Mouse (Mus musculus): ENCODE data around the gene Dclk1. TPM values are rescaled to one million over a fixed set of nuclear protein-coding genes. Genes with fewer than 3 reads are reported as not detected.
A peak's percentile ranks its signal among the peaks of the same experiment; 100 is the strongest.

The Dclk1 gene
- total RNA-seq, 2 experiments from 2014 or later: 589 to 662 TPM

DNA sequence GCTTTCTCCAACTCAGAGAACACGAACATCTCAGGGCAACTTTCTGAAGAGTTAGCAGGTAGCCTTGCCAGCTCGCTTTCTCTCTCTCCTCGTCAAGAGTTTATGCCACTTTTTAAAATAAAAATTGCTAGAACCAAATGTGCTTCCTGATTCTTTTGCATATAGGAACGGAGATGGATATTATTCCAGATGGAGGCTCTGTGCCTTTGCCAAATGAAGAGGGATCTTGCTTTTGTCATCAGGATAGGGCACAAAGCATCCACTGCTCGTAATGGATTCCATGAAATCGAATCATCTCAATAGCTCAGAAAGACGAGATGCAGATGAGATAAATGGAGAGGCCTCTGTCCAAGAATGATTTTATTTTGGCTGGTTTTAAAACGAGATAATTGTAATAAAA is 201.1 kb downstream of the Dclk1 start:
- no peak for DNase-seq (ENCODE audit: extremely low spot score in 1 of 2, low spot score in 1 of 2)

DNA sequence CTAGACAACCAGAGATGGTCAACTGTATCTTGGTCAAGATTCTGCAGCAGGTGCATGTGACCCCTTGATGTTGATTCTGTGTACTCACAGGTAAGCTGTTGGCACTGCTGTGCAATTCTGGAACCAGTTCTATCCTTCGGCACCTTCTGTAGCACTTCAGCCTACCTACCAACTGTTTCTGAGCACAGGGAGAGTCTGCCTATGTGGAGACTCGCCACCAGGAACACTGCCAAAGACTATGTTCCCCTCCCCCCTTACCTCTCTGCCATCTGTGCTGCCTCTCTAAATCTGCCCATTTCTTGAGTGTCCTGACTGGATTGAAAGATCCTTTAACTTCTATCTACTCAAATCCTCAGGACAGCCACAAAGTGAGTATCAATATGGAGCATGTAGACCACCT is 201.6 kb downstream of the Dclk1 start:
- DNase-seq (ENCODE audit: extremely low spot score in 1 of 2, low spot score in 1 of 2): peak in 1 of 2 experiments; percentile 30

DNA sequence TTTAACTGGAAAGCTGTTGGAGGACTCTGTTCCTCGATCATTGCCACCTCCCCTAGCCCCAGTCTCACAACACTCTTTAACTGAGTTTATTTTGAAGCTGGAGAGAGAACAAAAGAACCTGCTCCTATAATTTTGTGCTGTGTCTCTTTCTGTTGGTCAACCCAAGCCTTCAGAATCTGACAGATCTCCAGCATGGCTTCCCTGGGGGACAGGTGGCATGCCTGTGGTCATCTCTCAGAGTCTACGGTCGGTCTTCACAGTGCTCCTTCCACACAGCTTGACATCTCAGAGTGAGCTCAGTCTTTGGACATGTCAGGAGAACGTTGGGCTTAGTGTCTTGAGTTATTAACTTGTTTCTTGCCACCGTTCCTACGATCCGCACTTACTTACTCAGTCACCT is 204.5 kb downstream of the Dclk1 start:
- no peak for DNase-seq (ENCODE audit: extremely low spot score in 1 of 2, low spot score in 1 of 2)

DNA sequence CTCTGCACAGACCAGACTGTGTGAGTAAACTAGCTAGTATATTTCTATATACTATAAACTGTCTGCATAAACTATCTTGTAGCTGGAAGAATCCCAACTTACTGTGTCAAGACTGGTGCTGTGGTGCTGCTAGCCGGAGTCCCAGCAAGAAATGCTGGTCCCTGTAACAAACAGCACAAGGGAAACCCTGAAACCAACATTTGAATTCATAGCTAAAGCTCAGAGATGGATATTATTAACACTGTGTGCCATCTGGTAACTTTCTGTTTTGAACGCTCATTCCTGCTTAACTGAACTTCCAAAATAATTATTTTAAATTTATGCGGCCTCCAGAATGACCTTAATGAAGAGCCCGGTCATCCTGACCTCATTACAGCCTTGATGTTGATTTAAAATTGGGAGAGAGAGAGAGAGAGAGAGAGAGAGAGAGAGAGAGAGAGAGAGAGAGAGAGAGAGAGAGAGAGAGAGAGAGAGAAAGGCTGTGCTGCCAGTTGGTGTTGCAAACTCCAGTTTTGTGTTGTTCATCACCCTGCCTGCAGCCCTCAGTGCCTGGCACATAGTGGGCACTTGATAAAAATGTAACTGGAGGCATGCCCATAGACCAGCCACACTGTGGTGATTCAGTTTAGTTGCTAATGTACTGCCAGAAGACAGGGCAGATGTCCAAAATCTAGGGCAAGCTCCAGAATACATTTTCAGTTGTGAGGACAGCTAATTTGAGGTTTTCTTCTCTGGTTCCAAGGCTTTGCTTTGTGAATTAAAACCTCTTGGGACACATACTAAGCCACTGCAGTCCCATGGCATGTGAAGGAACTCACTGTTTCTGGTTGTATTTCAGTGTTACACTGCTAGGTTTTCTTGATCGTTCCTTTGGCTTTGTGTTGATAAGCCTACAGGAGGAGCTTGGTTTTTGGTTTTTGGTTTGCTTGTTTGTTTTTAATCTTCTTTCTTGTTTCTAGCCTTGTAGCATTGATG is 205.6 kb downstream of the Dclk1 start:
- DNase-seq (ENCODE audit: extremely low spot score in 1 of 2, low spot score in 1 of 2): peak in 1 of 2 experiments; percentile 49

DNA sequence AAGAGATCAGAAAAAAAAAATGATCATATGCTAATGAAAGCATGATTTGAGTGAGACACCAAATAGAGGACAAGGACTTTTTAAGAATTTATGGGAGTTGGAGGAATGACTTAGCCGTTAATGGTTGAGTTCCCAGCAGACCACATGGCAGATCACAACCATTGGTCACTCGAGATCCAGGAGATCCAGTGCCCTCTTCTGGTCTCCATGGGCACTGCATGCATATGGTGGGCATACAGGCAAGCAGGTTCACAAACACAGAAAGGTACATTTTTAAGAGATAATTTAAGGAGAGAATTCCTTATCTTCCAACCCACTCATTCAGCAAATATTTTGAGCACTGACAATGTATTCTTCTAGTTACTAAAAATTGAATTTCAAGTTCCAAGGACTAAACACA is 207.0 kb downstream of the Dclk1 start:
- DNase-seq (ENCODE audit: extremely low spot score in 1 of 2, low spot score in 1 of 2): no peak

DNA sequence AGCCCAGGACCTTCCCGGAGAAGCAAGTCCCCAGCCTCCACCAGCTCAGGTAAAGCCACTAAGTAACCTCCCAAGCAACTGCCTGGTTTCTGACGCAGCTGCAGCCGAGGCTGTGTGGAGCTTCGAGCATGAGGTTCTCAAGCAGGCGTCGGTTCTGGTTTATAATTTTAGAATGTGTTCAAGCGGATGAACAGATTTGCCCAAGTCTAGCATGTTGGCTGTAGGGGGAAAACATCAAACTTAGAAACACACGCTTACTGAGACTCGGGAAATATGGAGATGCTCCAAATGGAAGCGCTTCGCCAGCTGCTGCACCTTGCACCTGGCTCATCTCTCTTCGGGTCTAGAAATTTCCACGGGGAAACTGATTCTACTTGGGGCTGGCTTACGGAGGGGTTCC is 208.9 kb downstream of the Dclk1 start:
- DNase-seq (ENCODE audit: extremely low spot score in 1 of 2, low spot score in 1 of 2): no peak

DNA sequence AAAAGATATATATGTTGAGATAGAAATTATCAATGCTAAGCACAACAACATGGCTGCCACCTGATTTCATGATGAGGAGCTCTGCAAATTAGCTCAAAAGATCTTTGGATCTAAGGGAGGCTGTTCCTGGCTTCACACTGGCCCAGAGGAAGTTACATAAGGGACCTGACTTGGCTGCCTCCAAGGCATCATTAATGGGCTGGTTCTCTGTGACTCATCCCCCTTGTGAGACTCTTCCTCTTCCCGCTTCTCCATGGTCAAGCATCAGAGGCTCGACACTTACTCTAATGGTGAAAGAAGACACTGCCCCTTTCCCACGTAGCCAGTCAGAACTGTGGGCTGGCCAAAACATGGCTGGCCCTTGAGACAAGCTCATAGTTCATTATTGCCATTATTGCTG is 209.7 kb downstream of the Dclk1 start:
- no peak for DNase-seq (ENCODE audit: extremely low spot score in 1 of 2, low spot score in 1 of 2)

DNA sequence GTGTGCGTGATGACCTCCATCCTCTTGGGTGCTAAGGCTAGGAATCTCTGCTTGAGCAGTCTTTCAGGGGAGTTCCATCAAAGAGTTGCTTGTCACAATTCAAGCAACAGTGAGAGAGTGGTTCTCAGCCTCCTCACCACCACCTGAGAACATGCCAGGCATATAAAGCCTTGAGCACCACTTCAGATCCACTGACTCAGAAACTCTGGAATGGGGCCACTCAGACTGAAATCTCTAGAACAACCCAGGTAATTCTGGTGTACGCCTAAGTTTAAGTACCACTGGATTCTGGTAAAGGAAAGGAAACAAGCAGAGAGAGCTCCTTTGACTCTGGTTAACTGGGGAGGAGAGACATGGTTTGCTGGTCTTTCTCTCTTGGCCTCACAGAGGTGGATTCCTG is 210.3 kb downstream of the Dclk1 start:
- DNase-seq (ENCODE audit: extremely low spot score in 1 of 2, low spot score in 1 of 2): no peak

DNA sequence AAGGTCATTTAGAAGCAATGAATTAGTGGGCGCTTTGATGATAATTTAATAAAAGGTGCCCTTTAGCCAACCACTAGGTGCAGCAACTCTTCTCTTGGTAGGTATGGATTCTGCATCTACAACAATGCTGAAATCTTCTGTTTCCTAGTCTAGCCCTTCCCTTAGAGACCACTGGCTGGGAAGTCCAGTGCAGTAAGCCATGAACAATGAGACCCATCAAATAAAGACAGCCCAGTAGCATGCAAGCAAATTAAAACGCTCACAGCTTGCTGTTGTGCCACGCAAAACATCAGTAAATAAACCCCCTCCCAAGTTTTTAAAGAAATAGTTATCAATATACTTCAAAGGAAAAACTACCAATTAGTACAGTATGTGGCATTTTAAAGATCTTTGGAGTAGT is 218.9 kb downstream of the Dclk1 start:
- DNase-seq (ENCODE audit: extremely low spot score in 1 of 2, low spot score in 1 of 2): no peak

DNA sequence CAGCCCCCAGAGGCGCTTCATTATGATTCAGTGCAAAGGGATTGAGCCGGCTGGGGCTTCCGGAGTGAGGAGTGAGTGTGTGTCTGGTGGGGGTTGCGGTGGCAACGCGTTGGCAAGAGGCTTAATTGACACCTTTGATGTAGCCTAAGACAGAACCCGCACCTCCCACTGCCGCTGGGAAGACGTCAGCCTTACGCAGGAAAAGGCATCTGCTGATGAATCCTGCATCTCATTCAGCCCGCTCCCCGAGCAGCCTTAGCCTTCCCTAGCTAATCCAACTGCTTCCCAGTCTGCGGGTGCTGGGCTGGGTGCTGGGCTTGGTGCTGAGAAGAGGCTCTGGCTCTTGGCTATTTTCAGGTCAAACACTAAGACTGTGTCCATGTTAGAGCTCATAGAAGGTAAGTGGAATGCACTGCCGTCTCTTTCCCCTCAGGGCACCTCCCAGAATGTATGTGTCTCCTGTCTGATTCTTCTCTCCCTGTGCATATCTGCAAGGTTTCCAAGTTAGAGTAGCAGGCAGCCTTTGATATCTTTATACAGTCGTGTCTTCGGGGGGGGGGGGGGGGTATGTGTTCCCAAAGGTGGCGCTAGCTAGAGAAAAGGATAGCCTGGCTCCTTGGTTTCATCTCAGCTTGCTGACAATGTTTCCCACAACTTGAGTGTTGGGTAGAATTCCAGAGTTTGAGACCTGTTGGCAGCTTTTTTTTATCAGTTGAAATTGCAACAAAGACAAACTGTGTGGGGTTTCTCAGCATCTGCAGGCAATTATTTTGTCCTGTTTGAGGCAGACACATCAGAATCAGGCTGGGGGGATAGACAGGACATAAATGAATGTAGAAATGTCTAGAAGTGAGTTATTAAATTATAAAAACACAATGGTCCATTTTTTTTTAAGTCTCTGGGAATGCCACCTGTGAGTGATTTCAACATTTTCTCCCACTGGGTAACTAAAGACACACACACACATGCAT is 219.8 kb downstream of the Dclk1 start:
- peak; percentile 67 to 76 for DNase-seq (ENCODE audit: extremely low spot score in 1 of 2, low spot score in 1 of 2)

DNA sequence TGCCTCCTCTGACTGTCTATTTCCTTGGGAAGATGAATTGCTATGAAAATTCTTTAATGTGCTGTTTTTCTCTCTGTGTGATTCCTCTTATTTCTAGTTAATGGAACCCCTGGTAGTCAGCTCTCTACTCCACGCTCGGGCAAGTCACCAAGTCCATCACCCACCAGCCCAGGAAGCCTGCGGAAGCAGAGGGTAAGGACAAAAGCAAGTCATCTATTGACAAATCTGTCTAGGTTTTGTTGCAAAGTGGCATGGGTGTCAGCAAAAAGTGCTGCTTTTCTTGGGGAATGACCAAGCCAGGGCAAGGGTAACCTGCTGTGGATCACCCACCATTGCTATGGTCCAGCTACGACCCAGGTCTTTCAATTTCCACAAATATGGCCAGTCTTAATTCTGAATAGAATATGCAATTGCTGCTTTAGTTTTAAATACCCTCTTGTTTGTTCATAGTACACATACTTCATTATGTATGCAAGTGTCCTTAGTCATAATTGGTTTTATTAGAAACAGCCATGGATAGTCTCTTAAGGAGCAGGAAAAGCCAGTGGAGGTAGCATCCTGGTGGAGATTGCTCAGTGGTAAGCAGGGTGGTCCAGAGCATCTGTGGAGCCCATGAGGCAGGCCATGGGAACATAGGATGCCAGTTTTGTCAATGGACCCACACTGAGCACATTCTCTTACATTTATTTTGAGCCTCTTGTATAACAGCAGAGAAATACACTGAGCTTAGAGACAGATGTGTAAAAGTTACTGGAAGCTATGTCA is 220.9 kb downstream of the Dclk1 start:
- no peak for DNase-seq (ENCODE audit: extremely low spot score in 1 of 2, low spot score in 1 of 2)

DNA sequence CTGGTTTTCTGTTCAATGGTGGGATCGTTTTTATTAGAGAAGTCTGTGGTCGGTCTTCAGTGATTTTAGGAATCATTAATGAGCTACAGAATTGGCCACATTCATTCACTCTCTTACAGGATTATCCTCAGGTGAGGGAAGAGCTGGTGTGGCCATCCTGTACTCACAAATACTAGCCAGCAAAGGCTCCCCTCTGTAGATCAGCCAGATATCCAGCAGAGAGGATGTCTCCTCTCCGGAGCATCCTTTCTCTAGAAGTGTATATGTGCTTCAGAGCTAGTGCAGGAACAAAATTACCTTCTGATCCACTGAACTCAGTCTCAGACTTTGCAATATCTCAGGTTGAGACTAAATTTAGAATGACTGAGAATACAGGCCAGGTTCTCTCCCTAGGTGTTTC is 222.1 kb downstream of the Dclk1 start:
- no peak for DNase-seq (ENCODE audit: extremely low spot score in 1 of 2, low spot score in 1 of 2)

DNA sequence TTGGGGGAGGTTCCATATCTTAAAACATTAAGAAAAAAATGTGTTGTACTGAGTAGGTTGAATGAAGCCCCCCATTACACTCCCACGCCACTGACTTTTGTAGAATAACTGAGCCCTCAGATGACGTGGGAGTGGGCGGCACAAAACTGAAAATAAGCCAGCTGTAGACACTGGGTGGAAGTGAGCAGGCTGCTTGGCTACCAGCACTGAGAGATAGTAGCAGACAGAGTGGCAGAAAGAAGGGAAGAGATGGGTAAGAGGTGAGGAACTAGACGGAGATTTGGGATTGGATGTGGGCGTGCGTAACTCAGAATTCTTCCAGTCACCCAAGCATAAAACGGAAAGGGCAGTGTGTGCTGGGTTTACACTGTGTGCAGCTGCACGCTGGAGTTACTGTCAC is 223.6 kb downstream of the Dclk1 start:
- no peak for DNase-seq (ENCODE audit: extremely low spot score in 1 of 2, low spot score in 1 of 2)

DNA sequence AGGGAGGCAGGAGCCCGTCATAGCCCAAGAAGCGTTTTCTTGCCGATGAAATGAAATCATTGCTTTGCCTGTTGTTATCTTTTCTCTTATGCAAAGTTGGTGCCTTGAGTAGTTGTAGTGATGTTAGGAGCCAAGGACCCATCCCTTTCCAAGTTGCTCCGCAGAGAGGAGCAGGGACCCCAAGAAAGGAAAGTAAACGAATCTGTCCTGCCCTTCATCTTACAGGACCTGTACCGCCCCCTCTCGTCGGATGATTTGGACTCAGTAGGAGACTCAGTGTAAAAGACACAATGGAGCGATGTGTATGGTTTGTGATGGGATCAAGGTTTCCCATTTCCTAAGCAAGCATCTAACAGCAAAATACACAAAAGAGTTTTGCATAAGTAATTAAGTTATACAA is 224.2 kb downstream of the Dclk1 start:
- DNase-seq (ENCODE audit: extremely low spot score in 1 of 2, low spot score in 1 of 2): peak in 1 of 2 experiments; percentile 56

DNA sequence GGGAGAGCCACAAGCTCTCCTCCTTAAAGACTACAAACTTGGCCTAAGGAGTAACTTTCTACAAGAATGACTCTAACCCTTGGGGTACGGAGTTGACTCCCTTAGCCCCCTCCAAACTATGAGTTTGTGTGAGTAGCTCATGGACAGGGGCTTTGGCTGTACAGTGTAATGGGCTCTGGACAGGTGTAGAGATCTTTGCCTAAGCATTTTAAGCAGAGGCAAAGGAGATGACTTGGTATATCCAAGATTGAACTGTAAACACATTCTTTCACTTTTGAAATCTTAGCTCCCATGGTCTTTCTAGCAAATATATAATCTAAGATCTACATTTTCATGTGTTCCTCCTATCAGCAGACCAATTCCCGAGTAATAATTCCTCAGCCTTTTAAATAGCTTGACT is 229.9 kb downstream of the Dclk1 start, which contains the start of gene Gm21954:
Gm21954 (minus strand) TSS at position 101 of the 400 bp plus-strand sequence.
- no peak for DNase-seq (ENCODE audit: extremely low spot score in 1 of 2, low spot score in 1 of 2)

DNA sequence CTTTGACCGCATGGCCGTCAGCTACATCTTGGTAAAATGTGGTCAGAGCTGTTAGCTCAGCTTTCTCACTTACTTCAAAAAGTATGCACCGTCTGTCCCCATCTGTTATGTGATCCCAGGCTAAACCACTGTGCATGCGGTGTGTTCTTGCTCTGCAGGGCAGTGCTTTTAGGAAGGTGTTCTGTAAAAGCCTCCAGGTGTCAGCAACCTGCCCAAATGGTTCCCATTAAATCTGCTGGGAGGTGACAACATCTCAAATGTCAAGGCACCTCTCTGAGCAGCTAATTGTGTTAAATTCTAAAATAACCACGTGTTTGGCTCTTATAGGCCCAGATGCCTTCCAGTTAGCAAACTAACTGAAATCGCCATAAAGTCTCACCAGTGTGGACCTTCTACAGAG is 231.0 kb downstream of the Dclk1 start:
- DNase-seq (ENCODE audit: extremely low spot score in 1 of 2, low spot score in 1 of 2): no peak

DNA sequence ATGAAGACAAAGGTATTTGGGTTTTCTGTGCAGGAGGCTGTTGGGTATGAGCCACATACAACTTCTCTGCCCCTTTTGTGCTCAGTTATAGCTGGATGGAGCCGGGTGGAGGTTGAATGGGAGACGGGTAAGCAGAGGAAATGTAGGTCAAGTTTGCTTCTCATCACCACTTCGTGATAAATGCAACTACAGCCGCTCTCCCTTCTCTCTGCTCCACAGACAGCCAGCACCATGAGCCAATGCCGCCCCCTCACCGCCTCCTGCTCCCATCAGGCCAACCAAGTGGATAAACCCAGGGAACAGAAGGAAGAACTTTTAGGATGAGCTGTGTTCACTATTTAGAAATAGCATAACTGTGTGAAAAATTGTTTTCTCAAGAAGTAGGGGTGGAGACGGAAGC is 234.5 kb downstream of the Dclk1 start:
- peak in 1 of 2 experiments; percentile 56 for DNase-seq (ENCODE audit: extremely low spot score in 1 of 2, low spot score in 1 of 2)

DNA sequence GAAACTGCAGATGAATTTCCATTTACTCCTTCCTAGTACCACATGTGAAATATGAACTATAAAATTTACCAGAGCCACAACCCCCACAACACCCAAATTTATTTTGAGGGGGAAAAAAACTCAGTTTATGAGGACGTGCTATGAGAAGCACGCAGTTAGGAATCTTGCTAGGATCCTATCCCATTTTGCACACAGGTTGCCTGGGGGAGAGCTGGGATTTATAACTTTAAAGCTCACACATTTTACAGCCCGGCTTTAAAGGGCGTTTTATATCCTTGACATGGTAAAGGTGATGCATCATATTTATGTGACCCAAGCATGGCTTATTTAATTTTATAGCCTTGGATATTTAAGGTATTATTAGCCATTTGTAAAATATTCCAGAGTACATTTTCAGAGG is 237.1 kb downstream of the Dclk1 start:
- no peak for DNase-seq (ENCODE audit: extremely low spot score in 1 of 2, low spot score in 1 of 2)

DNA sequence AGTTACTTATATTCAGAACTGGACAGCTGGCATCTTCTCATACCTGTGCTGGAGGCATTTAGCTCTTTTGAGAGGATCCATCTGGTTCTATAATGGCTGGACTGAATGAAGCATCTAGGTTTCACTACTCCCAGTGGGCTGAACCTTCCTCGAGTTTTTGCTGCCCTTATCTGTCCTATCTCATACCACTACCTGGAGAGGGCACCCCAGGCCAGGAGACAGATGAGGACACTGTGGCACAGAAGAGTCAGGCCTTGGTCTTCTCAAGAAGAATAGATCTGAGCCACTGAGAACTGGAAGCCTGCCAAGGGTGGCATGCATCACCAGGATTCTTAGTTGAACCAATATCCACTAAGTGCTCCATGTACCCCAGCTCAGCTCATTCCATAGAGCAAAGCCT is 239.0 kb downstream of the Dclk1 start:
- no peak for DNase-seq (ENCODE audit: extremely low spot score in 1 of 2, low spot score in 1 of 2)

DNA sequence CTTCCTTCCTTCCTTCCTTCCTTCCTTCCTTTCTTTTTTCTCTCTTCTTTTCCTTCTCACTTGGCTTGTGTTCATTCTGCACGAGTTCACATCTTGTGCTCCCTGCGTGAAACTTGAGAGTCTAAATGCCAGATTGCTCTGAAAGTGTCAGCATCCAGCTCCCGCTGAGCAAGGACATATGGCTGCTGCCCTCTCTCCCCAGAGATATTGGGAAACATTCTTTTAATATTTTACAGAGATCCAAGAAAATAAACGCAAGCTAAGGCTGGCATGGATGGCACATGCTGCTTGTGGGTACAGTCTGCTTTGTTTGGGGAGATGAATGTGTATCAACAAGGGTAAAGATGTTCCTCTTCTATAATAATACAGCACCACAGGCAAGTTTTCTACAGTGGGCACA is 241.2 kb downstream of the Dclk1 start:
- no peak for DNase-seq (ENCODE audit: extremely low spot score in 1 of 2, low spot score in 1 of 2)
